ENCODE assay signal across 19 mouse cellular contexts in the genomic region with DNA sequence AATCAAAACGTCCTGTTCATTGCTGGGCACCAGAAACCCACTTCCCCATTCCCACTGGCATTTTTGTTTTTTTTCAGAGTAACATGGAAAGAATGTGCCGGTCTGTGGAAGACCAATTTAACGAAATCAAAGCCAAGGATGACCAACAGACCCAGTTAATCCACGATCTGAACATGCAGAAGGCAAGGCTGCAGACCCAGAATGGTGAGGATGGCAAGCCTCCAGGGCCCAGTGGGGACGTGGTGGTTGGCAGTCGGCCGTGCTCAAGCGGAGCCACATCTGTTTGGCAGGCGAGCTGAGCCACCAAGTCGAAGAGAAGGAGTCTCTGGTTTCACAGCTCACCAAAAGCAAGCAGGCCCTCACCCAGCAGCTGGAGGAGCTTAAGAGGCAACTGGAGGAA. TPM values are rescaled to one million over a fixed set of nuclear protein-coding genes. Genes with fewer than 3 reads are reported as not detected.
DNase-seq lines count a peak whose midpoint lies in the region; ATAC-seq lines count a peak whose summit lies in the region.
"Had no signal": no experiment of that assay in that cellular context is flagged by ENCODE, and none has a peak within 500 bp of the region (broad histone marks: within the 10 kb centered on the region; RNA-seq: fewer than 3 reads in every experiment).

No protein-coding gene starts in this region.

- H3K27ac ChIP-seq in embryonic facial prominence, embryonic 14.5 days (replicated peaks; ENCODE audit: low read depth, low read length) = no peak overlapping the region
- no peak overlapping the region for H3K27ac ChIP-seq in embryonic facial prominence, embryonic 10.5 days (replicated peaks)
- H3K27ac ChIP-seq in embryonic facial prominence, embryonic 15.5 days (replicated peaks) = no peak overlapping the region
- H3K27ac ChIP-seq: forebrain, embryonic 12.5 days; heart, adult 2 months; hindbrain, embryonic 15.5 days had no signal

- H3K4me2 ChIP-seq in embryonic facial prominence, embryonic 14.5 days (ENCODE audit: low read depth, low read length) = no peak overlapping the region
- no peak overlapping the region for H3K4me2 ChIP-seq in embryonic facial prominence, embryonic 15.5 days (replicated peaks)
- H3K4me2 ChIP-seq: forebrain, embryonic 12.5 days; heart, embryonic 12.5 days; hindbrain, embryonic 15.5 days had no signal

- H3K9me3 ChIP-seq in embryonic facial prominence, embryonic 14.5 days (ENCODE audit: control insufficient read depth, low read length) = no peaks in the 10 kb centered on the region
- H3K9me3 ChIP-seq in embryonic facial prominence, embryonic 10.5 days = no peaks in the 10 kb centered on the region
- no peaks in the 10 kb centered on the region for H3K9me3 ChIP-seq in embryonic facial prominence, embryonic 15.5 days (replicated peaks)
- H3K9me3 ChIP-seq: forebrain, embryonic 12.5 days; heart, embryonic 12.5 days; hindbrain, embryonic 15.5 days had no signal

- intact Hi-C loops in left cerebral cortex, postnatal 4 days (cut with DNase I) = no loop called here

- no peaks in the 10 kb centered on the region for H3K36me3 ChIP-seq in embryonic facial prominence, embryonic 14.5 days (ENCODE audit: control insufficient read depth, insufficient read depth, low read length)
- H3K36me3 ChIP-seq in embryonic facial prominence, embryonic 10.5 days (replicated peaks) = no peaks in the 10 kb centered on the region
- H3K36me3 ChIP-seq in embryonic facial prominence, embryonic 15.5 days = no peaks in the 10 kb centered on the region
- H3K36me3 ChIP-seq: forebrain, embryonic 12.5 days; heart, embryonic 12.5 days; hindbrain, embryonic 15.5 days had no signal

- 53% methylated on average over 10 of the region's 10 CpGs for WGBS in embryonic facial prominence, embryonic 14.5 days
- 80% methylated on average over 10 of the region's 10 CpGs for WGBS in embryonic facial prominence, embryonic 10.5 days
- 28% methylated on average over 10 of the region's 10 CpGs for WGBS in embryonic facial prominence, embryonic 15.5 days

- H3K4me3 ChIP-seq in embryonic facial prominence, embryonic 14.5 days (ENCODE audit: low read depth, low read length) = no peak overlapping the region
- H3K4me3 ChIP-seq in embryonic facial prominence, embryonic 10.5 days = no peak overlapping the region
- no peak overlapping the region for H3K4me3 ChIP-seq in embryonic facial prominence, embryonic 15.5 days (replicated peaks)
- H3K4me3 ChIP-seq: forebrain, embryonic 12.5 days; heart, adult 2 months; heart, embryonic 12.5 days; hindbrain, embryonic 15.5 days had no signal

- ATAC-seq in embryonic facial prominence, embryonic 14.5 days (ENCODE audit: low read depth) = peak; percentile 57
- peak; percentile 65 for ATAC-seq in embryonic facial prominence, embryonic 15.5 days (ENCODE audit: insufficient number of reproducible peaks, low FRiP score, low TSS enrichment, low read depth)
- ATAC-seq: forebrain, embryonic 16.5 days; inflammation-experienced regulatory T-cells, adult 6 months; intestine, postnatal 0 days had no signal

- H3K4me1 ChIP-seq in embryonic facial prominence, embryonic 14.5 days (ENCODE audit: control insufficient read depth, insufficient read depth, low read length) = 0 out of 2 replicates have a peak, but pooled peaks cover 3% of the 10 kb centered on the region
- no peaks in the 10 kb centered on the region for H3K4me1 ChIP-seq in embryonic facial prominence, embryonic 10.5 days
- 0 out of 2 replicates have a peak, but pooled peaks cover 8% of the 10 kb centered on the region for H3K4me1 ChIP-seq in embryonic facial prominence, embryonic 15.5 days
- H3K4me1 ChIP-seq: forebrain, embryonic 12.5 days; heart, embryonic 12.5 days; hindbrain, embryonic 15.5 days had no signal

- peak; percentile 77 for DNase-seq in embryonic facial prominence, embryonic 14.5 days (ENCODE audit: low spot score)
- no peak for DNase-seq in embryonic facial prominence, embryonic 10.5 days (ENCODE audit: low spot score)
- DNase-seq in left cerebral cortex, postnatal 4 days = peak; percentile 78
- DNase-seq in left cerebral cortex, adult 18-20 months (ENCODE audit: low spot score in 2 of 2) = no peak
- peak; percentile 10 for DNase-seq in skeletal muscle tissue, adult 2 months (ENCODE audit: low read depth, low spot score)
- DNase-seq in spleen, adult 18-20 months = no peak
- DNase-seq: adrenal gland, adult 2 months; adrenal gland, postnatal 25 days; cerebellum, adult 18-20 months; heart, adult 2 months had no signal

- no peak overlapping the region for H3K9ac ChIP-seq in embryonic facial prominence, embryonic 14.5 days (ENCODE audit: low read depth, low read length)
- H3K9ac ChIP-seq in embryonic facial prominence, embryonic 15.5 days = no peak overlapping the region
- H3K9ac ChIP-seq: forebrain, embryonic 12.5 days; heart, embryonic 12.5 days; hindbrain, embryonic 15.5 days had no signal

- H3K27me3 ChIP-seq in embryonic facial prominence, embryonic 14.5 days (replicated peaks; ENCODE audit: control insufficient read depth, insufficient read depth, low read length) = no peaks in the 10 kb centered on the region
- no peaks in the 10 kb centered on the region; the same call in 1 of the 2 replicates for H3K27me3 ChIP-seq in embryonic facial prominence, embryonic 10.5 days (replicated peaks; ENCODE audit: low read depth, poor library complexity, severe bottlenecking)
- H3K27me3 ChIP-seq in embryonic facial prominence, embryonic 15.5 days = no peaks in the 10 kb centered on the region
- H3K27me3 ChIP-seq: forebrain, embryonic 12.5 days; heart, embryonic 12.5 days; hindbrain, embryonic 15.5 days had no signal

RNA-seq across cellular contexts. Expression of a gene that starts 36.6 kb away (rescaled TPM):
- 0.33 and 0.39 TPM in 2 replicates for polyA plus RNA-seq in embryonic facial prominence, embryonic 14.5 days (2014; fragmentation: Nextera tagmentation; extraction: Ambion mirVana)
- 0.05 TPM in 1 of 2 replicates, not detected in the other for polyA plus RNA-seq in embryonic facial prominence, embryonic 10.5 days (2016; fragmentation: Nextera tagmentation; extraction: Ambion mirVana)
- under 1 TPM; 0.14 to 0.28 TPM for total RNA-seq in left cerebral cortex, postnatal 4 days (2021)
- under 1 TPM; 0.07 to 0.09 TPM for total RNA-seq in left cerebral cortex, adult 18-20 months (2021)
- polyA plus RNA-seq in embryonic facial prominence, embryonic 15.5 days (2015; fragmentation: Nextera tagmentation; extraction: Ambion mirVana) = 0.08 and 0.11 TPM in 2 replicates
- total RNA-seq: adrenal gland, adult 2 months; adrenal gland, postnatal 25 days; heart, postnatal 25 days had no signal
- polyA plus RNA-seq: adrenal gland, adult 2 months; forebrain, embryonic 12.5 days; forebrain, embryonic 16.5 days; heart, adult 2 months; heart, embryonic 12.5 days; hindbrain, embryonic 11.5 days; inflammation-experienced regulatory T-cells, adult 6 months; intestine, postnatal 0 days had no signal

Comparison
In these comparisons a context has a peak if more than half of its experiments do, and no peak if none do; other contexts are left out.
1. DNase-seq: peak in embryonic facial prominence, embryonic 14.5 days (single experiment), left cerebral cortex, postnatal 4 days (single experiment) and skeletal muscle tissue, adult 2 months (single experiment); none in embryonic facial prominence, embryonic 10.5 days (single experiment), left cerebral cortex, adult 18-20 months (0 of 2) and spleen, adult 18-20 months (0 of 2).